Mouse (Mus musculus) induced T-regulatory cell, adult 2 months (primary cell): ENCODE data around the gene Plaur.
"Not testable (repeated sequence)": the region's sequence is repeated elsewhere in the genome, so short reads cannot be mapped to it uniquely, and the experiment has no call there.

ENCODE experiments used
- DNase-seq: peaks from one replicate; pipeline ENCODE4 v3.0.0-alpha.2; 2012; ENCODE audit warnings: low read depth

The Plaur gene

GRCm38 (mm10) chr7:24507726-24508114 is 45.4 kb downstream of the Plaur start:
- DNase-seq: no peak

GRCm38 (mm10) chr7:24512355-24512754 is 50.1 kb downstream of the Plaur start, which contains the start of gene AC161166.1:
Gene AC161166.1, minus strand, starts transcription at chr7:24512455.
- no peak for DNase-seq

- peak; percentile 33 for DNase-seq
These were observed 54.0 kb downstream of the Plaur start for GRCm38 (mm10) chr7:24516319-24516718.

DNA sequence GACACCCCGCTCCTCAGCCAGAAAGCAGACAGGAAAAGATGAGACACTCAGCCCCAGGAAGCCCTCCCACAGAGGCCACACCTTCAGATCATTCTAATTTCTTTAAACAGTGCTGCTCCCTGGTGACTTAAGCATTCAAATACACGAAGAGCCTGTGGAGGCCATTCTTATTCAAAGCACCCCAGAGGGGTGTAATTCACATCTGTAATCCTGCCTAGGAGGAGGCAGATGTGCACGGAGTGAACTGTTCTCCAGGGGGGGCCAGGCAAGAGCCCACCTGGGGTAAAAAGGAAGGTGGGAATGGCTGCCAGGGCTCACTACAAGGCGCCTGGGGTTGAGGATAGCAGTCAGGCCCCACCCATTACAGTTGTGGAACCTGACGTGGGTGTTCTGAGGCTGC is 54.8 kb downstream of the Plaur start:
- peak; percentile 24 for DNase-seq

DNA sequence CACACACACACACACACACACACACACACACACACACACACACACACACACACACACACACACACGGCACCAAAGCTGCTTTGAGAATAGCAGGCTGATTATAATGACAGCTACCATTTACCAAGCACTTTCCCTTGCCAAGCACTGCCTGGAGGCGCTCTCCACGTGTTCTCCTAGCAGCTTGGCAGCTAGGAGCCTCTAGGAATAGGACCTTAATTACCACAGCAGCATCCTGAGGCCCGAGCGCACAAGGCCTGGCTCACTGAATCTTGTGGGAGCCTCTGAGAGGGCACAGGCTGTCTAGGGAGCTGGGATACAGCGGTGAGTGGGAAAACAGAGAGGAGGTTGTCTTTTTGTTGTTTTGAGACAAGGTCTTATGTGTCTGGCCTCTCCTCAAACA is 55.4 kb downstream of the Plaur start:
- DNase-seq: no peak

- no peak for DNase-seq
These were observed 56.8 kb downstream of the Plaur start for GRCm38 (mm10) chr7:24519130-24519529.

DNA sequence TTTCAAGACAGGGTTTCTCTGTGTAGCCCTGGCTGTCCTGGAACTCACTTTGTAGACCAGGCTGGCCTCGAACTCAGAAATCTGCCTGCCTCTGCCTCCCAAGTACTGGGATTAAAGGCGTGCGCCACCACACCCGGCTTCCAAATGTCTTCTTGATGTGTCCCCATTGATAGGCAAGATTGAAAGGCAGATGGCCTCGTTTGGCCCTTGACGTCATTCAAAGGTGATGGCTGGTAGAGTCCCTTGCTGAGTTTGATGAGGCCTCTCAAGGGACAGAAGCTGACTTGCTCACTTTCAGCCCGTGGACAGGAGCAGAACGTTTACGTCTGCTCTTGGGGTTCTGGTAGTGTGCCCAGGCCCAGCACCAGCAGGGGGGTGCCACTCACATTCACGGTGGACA is 57.8 kb downstream of the Plaur start:
- DNase-seq: not testable (repeated sequence)

- no peak for DNase-seq
These were observed 60.5 kb downstream of the Plaur start for GRCm38 (mm10) chr7:24522805-24523204.

DNA sequence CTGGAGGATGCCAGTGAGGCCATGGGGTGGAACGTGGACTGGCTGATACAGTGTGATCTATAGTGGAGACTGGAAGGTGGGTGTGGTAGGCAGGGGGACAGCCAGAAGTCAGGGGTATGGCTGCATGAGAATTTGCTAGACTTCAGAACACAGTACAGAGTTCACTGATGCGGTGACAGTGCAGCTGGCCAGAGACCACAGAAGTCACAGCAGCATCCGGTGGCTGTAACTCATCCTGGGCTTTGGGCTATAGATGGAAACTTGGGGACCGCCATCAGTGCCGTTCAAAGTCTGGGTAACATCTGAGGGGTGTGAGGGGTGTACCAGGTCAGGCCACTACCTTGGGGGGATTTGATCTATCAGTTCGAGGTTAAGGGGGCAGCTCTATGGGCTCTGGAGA is 61.4 kb downstream of the Plaur start:
- DNase-seq: no peak

DNA sequence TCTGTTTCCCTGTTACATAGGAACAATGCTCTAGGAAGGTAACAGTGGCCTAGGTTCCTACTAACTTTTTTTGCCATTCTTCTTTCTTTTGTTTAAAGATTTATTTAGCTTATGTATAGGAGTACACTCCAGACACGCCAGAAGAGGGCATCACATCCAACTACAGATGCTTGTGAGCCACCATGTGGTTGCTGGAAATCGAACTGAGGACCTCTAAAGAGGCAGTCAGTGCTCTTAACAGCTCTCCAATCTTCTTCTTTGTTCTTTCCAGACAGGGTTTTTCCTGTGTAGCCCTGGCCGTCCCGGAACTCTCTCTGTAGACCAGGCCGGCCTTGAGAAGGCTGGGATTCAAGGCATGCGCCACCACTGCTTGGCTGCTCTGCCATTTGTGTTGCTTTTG is 62.7 kb downstream of the Plaur start:
- no peak for DNase-seq
